Mouse (Mus musculus): ENCODE data around the gene Rnf183. TPM values are rescaled to one million over a fixed set of nuclear protein-coding genes. Genes with fewer than 3 reads are reported as not detected.
A peak's percentile ranks its signal among the peaks of the same experiment; 100 is the strongest.

Rnf183 gene
- total RNA-seq, 2 experiments from 2014 or later: not detected

DNA sequence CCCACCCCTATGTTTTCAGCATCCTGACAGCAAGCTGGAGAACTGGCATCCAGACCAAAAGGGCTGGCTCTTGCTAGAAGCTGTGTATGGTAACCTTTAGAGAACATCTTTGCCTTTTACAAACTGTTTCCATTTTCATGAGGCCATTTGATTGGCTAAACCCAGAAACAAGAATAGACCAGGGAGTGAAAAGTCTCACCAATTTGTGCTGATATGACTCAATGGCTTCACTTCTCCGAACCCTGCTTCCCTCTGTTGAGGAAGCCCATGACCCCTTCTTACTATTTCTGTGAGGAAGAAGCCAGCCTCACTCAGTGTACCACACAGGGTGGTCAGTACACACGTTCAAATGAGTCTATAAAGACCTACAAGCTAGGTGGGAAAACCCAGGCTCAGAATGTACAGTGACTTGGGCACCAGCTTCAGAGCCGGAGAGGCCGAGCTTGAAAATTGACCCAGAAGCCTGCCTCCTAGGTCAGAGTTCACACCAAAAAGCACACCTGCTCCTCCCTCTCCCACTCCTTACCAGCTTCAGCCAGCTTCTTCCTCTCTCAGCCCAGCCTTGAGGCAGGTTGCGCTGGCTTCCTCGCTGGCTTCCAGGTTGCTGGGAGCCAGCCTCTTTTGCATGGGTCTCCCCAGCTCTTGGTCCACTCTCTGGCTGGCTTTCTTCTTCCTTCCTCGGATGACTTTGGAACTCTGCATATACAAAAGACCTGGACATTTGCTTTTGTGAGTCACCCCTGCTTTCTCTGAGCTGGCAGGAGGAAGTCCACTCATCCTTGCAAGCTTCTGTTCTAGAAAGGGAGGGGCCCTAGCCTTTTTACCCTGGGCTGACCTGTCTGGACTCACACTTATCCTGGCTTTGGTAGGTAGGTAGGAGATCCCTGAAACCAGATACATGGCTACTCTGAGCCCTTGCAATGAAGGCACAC, 847 bp downstream of the Rnf183 start:
- no peak for DNase-seq
- intact Hi-C loops (cut with DNase I): no loop called here

DNA sequence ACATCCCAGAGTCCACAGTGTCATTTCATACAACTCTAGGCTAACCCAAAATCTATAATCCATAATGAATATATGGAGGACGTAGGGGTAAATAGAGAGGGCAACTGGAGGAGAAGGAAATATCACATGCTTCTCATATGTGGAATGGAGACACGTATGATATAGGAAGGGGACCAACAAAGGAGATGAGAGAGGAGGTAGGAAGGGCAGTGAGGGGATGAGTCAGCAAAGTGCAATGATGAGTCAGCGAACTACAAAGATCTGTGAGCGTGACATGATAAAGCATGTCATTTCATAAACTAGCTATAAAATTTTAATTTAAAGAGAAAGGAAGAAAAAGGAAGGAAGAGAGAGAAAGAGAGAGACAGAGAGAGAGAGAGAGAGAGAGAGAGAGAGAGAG, 3.5 kb downstream of the Rnf183 start:
- intact Hi-C loops (cut with DNase I): no loop called here
- DNase-seq: no peak

DNA sequence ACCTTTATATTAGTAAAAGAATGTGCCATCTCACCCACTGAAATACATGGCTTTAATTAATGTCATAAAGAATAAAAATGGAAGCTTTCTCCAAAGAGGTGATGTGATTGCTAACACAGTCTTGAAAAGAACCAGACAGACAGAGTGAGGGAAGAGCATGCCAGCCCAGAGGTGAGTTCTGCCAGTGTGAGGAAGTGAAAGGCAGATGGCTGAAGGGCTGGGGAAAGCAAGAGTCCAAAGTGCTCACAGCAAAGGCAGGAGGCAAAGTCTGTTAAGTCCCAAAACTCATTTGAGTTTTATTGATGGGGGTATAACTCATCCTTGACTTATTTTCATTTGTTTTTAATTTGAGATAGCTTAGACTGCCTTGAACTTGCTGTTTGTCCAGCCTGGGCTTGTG, 4.4 kb downstream of the Rnf183 start:
- intact Hi-C loops (cut with DNase I): no loop called here
- no peak for DNase-seq

DNA sequence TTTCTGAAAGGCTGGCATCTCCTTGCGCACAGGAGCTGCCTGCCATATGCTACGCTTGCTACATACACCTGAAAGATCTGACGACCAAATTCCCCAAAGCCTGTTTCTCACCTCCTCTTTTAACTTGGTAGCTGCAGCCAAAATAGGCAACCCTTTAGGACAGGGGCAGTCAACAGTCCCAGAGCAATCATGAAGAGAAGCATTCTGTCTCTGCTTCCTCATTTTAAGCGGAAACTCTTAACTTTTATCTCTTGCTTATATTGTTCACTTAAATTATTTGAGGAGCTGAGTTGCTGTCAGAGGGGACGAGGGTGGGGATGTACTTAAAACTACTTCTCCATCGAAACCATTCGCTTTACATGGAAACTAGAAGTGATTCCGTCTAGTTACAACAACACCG, 5.4 kb downstream of the Rnf183 start:
- intact Hi-C loops (cut with DNase I): no loop called here

DNA sequence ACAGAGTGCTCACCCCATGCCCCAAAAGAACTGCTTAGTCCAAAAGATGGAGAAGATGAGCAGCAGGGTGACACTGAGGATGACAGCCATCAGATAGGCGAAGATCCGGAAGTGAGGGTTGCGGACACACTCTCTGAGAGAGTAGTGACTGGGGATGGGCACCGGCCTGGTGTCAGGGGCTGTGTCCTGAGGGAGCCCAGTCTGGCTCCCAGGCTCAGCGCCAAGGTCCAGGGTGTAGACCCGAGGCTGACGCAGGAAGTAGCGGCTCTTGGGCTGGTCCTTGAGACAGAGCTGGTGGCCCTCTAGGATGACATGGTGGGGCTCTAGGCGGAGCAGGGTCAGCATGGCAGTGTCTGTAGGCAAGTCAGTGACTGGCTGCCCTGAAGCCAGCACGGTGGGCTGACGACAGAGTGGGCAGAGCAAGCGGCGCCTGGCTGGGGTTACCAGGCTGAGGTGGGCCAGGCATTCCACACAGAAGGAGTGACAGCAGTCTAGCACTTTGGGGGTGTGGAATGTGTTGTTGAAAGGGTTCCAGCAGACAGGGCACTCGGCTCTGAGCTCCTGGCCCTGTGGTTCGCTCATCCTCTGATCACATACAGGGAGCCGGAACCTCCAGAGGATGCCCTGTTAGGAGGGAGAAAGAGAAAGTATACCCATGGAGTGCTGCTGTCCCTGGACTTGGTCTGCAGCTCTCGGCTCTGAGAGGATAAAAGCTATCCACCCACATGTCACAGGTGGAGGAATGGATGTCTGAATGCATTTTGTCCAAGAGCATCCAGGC, 6.9 kb downstream of the Rnf183 start:
- no peak for DNase-seq
- intact Hi-C loops (cut with DNase I): no loop called here

More for the DNA sequence above, 5.4 kb downstream of the Rnf183 start:
- DNase-seq: no peak

DNA sequence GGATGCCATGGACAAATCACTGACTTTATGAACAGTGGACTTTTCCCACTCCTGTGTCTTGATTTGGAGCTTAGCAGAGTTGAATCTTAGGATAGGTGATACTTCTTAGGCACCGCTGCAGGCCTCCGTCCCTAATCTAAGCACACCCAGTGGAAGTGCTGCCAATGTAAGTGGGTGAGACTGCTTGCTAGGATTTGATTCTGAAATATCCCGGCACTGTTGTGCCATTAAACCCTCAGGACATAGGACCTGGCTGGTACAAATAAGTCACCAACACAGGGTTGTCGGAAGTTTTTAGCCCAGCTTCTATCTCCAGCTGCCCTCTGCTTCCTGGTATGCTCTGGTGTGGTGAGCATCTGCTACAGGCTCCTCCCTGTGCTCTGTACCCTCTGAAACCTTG, 9.2 kb downstream of the Rnf183 start:
- intact Hi-C loops (cut with DNase I): no loop called here
- DNase-seq: no peak

DNA sequence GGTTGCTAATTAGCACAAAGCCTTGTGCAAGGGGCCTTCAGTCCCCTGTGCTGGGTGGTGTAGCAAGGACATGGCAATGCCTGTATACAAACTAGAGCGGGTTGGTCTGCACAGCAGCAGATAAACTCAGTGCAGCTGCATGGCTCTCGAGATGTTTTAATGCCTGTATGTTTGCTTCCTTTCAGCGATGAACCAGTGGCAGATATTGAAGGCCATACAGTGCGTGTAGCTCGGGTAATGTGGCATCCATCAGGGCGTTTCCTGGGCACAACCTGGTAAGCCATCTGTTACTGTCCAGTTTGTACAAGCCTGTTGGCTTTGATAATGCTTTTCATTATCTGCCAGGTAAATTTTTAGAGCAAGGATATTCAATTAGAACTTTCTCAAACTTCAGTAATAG, 16.0 kb downstream of the Rnf183 start:
- DNase-seq: no peak
- intact Hi-C loops (cut with DNase I): no loop called here

DNA sequence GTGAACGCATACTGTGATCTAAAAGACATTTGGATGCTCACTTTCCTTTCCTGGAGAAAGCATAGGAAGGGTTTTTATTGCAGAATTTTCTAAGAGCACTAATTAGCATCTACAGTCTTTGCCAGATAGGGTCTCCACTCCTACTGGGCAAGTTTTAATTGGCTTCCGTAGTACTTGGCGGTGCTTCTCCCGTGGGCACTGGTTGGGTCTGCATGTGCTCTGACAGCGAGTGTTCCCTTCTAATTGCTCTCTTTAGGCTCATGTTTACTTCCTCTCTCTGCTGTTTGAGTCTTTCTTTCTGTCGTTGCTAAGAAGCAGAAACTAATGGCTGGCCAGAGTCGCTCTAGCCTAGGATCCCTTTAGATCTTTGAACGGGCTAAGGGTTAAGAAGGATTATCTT, 16.6 kb downstream of the Rnf183 start:
- DNase-seq: no peak
- intact Hi-C loops (cut with DNase I): no loop called here

DNA sequence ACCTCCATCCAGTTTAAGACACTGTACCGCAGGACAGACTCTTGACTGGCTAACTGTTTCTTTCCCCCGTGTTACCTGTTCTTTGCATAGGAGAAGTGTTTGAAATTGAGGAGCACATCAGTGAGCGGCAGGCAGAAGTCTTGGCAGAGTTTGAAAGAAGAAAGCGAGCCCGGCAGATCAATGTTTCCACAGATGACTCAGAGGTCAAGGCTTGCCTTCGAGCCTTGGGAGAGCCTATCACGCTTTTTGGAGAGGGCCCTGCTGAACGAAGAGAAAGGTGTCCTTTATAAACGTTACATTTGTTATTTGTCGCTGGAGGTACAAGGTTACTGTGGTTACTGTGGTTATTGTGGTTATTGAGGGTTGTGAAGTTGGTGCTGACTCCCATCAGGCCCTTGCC, 23.4 kb downstream of the Rnf183 start:
- no peak for DNase-seq
- intact Hi-C loops (cut with DNase I): loop anchor here (5.0 kb wide), 1 partner anchor 96 kb away; no protein-coding TSS in a partner anchor

DNA sequence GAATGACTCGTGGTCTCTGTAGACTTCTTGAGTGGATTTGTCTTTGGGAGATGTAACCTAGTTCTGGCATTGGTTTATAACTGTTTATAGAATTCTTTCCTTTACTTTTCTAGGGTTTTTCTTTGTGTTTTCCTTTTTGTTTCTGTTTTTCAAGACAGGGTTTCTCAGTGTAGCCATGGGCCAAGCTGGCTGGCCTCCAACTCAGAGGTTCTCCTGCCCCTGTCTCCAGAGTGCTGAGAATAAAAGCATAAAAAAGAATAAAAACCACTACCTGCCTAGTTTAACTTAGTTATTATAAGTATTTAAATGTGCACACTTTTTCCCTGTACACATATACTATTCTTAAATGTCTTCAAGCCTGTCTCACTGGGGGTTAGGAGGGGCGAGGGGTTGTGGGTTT, 24.7 kb downstream of the Rnf183 start:
- DNase-seq: no peak

DNA sequence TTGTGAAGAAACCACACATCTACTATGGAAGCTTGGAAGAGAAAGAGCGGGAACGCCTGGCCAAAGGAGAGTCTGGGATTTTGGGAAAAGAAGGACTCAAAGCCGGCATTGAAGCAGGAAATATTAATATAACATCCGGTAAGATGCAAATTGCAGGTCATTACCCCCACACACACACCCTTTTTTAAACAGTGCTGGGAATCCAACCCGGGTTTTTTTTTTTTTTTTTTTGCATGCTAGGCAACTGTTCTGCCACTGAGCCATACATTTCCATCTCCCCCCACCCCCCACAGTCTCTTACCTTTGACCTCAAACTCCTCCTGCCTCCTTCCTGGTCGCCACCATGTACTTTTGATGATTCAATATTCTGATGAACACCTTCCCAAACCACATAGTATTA, 25.4 kb downstream of the Rnf183 start:
- intact Hi-C loops (cut with DNase I): loop anchor here (5.0 kb wide), 2 partner anchors 67 to 98 kb away; no protein-coding TSS in a partner anchor
- no peak for DNase-seq

More for the DNA sequence above, 24.7 kb downstream of the Rnf183 start:
- intact Hi-C loops (cut with DNase I): loop anchor here (5.0 kb wide), 1 partner anchor 97 kb away; no protein-coding TSS in a partner anchor

DNA sequence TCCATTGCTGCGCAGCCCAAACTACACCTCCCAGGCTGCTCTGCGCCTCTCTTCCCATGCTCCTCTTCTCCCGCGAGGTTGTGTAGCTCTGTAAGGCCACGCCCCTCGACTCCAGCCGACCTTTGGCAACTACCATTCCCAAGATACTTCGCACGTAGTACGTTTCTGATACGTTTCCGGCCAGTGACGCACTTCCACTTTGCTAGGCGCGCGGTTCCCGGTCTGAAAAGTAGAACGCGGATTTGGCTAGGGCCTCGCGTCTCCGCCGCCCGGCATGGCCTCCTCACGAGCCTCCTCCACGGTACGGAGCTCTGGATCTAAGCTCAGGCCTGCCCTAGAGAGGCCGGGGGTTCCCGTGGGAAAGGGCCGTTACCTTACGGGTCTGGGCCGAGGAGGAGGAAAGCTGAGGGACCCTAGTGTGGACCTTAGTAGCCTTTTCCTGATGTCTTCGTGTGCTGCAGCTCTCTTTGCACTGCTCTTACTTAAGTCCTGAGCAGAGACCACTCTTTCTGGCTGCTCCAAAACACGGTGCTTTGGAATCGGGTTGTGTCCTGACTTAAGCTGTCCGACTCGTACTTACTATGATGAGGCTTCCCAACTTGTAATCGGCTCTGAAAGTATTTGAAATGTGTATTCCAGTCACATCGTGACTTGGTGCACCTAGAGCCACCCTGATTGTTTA, 26.3 kb downstream of the Rnf183 start, which contains the start of the genes Cdc26 and Prpf4:
Gene Cdc26, minus strand, starts transcription at position 42 of the 682 bp plus-strand sequence.
Gene Prpf4, plus strand, starts transcription at position 197 of the 682 bp plus-strand sequence.
- intact Hi-C loops (cut with DNase I): loop anchor here (5.0 kb wide), 1 partner anchor 66 kb away; no protein-coding TSS in a partner anchor
- DNase-seq: peak; percentile 95 to 96

DNA sequence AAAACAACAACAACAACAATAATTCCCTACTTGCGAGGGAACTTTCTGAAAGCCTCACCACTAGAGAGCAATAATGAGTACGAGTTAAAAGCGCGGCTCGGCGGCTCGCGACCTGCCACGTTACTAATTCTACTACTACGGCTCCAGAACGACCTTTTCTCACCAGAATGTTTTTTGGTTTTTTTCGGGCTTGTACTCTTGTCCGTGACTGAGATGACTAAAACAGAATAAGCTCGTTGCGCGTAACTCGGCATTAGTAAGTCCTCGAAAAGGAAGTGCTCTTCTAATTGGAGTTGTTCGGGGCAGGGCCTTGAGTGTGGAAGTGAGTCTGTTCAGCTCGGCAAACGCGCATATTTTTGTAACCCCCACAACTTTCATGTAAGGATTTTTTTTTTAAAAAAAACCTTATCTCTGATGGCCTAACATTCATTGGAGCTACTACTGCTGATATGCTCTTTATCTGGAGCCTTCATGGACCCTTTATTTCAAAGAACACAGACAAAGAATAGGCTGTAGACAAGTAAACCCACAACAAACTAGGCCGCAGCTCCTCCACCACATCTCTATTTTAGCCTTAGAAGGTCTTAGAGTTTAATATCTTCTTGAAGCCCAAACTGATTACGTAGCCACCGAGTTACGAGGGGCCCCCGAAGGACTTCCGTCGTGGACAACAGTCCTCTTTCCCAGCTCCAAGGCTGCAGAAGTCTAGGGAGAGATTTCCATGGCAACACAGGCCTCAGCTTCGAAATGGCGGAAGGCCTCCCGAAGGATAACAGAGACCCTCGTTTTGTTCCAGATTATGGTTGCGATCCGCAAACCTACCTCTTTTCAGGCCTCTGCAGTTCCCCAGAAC, 27.1 kb downstream of the Rnf183 start:
- peak; percentile 22 to 28 for DNase-seq
- intact Hi-C loops (cut with DNase I): loop anchor here (5.0 kb wide), 1 partner anchor 66 kb away; no protein-coding TSS in a partner anchor

DNA sequence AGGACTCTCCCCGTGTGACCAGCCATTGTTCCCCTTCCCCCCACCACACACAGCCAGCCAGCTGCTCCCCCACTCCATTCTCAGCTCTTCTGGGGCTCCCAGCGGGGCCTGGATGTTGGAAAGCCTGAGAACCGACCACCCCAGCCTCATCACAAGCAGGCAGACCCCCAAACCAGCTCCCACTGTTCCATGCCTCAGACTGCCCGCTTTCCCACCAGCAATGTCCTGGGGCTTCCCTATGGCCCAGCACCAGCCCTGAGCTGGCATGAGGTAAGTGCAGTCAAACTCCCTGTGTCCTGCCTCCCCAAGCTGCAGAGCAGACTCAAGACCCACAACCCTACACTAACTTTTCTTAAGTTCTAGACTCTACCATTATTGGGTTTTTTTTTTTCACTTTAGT, 28.9 kb downstream of the Rnf183 start:
- no peak for DNase-seq
- intact Hi-C loops (cut with DNase I): loop anchor here (5.0 kb wide), 1 partner anchor 64 kb away; no protein-coding TSS in a partner anchor

DNA sequence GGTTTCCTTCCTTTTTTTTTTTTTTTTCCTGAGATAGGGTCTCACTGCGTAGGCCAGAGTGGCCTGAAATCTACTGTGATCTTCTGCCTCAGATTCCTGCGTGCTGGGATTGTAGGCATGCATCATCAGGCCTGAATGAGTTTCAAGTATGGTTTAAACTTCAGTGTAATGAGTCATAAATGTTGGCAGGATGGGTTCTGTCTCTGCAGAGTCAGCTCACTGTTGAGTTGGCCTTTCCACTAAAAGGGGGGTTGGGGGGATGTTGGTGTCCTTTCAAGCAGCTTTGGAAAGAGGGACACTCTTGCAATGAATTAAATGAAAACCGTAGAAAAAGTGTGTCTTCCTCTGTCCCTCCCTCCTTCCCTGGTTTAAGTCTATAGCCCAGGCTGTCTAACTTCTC, 36.1 kb downstream of the Rnf183 start:
- DNase-seq: no peak
- intact Hi-C loops (cut with DNase I): no loop called here

DNA sequence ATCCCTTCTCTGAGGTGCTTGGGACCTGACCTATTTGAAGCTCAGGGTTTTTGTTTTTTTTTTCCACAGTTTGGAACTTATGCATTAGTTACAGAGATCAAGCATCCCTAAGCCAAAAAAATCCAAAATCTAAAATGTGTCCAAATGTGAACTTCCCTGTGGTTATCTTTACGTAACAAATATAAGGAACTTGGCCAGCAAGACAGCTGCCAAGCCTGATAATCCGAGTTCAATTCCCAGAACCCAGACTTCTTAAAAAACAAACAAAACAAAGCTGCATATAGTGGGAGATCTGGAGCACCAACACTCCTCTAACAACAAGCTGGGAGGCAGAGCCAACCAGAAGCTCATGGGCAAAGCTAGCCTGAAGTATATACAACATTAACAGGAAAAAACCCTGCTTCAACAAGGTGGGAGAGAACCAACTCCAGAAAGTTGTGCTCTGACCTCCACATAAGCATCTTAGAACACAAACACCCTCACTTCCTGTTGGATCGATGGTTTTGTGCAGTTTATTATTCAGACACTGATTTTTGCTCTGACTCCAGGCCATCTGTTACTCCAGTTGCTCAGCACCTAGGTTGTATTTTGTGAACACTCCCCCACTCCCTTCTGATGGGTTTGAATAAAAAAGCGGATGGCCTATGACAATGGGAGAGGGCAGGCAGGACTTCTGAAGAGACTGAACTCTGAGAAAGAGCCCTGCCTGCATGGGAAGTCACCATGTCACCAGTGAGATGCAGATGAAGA, 37.3 kb downstream of the Rnf183 start:
- intact Hi-C loops (cut with DNase I): no loop called here
- DNase-seq: no peak

DNA sequence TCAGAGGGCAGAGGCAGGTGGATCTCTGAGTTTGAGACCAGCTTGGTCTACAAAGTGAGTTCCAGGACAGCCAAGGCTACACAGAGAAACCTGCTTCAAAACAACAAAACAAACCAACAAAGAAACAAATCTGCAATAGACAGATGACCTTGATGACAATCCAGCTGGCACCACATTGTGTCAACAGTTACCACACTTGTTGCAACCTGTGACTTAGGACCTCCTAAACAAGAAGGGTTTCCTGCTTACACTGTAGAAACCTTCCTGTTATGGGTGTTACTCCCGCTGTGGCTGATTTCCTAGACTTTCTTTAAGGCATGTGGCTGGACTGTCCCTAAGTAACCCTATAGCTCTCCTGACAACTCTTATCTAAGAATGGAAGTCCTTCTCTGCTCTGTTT, 39.2 kb downstream of the Rnf183 start:
- intact Hi-C loops (cut with DNase I): no loop called here
- no peak for DNase-seq

DNA sequence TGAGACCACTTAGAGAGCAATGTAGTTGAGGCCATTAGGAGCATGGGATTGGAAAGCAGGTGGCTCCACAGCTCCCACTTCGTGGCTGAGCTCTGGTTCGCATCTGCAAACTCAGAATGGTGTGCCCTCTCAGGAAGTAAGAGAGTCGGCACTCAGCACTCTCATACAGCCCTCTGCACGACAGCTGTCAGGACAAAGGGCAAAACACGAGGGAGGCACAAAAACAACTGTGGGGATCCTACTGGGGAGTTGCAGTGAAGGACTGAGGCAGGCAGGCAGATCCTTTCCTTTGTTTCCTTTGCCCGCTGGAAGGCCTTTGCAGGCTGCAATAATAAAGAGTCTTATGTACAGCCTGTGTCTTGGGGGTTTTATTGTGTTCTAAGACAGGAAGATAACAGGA, 41.6 kb downstream of the Rnf183 start:
- intact Hi-C loops (cut with DNase I): no loop called here
- no peak for DNase-seq

DNA sequence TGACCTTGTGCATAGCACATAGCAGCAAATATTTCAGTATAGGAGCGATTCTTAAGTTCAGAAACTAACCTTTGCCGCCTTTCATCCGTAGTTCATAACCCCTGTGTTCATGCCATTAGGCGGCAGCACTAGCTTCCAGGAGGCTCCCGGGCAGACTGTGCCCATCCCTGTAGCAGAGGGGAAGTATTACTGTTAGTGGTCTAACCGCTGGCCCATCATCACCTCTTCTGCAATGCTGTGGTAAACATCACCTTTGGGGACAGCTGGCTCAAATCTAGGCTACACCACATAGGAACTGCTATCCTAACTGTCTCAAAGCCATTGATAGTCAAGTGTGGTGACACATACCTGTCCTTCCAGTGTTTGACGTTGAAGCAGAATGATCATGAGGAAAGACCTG, 43.2 kb downstream of the Rnf183 start:
- intact Hi-C loops (cut with DNase I): no loop called here
- DNase-seq: no peak

All from gastrocnemius, postnatal 36 days (tissue).